Mouse (Mus musculus): ENCODE results near the gene Sec11a. TPM values are rescaled to one million over a fixed set of nuclear protein-coding genes. Genes with fewer than 3 reads are reported as not detected.

The Sec11a gene
- polyA plus RNA-seq, 1 experiment from 2014 or later: 123 TPM

- no peak overlapping the region for H3K4me3 ChIP-seq
- no peaks in the 10 kb centered on the region for H3K27me3 ChIP-seq (replicated peaks)
- 0 out of 2 replicates have a peak, but pooled peaks have one; percentile 10 for ATAC-seq
- H3K27ac ChIP-seq: no peak overlapping the region
- H3K9ac ChIP-seq: no peak overlapping the region
- H3K4me1 ChIP-seq: peaks cover 26% of the 10 kb centered on the region
- WGBS (ENCODE audit: insufficient replicate concordance): 84% methylated on average over 15 of the region's 15 CpGs
- no peak overlapping the region for H3K4me2 ChIP-seq
- H3K9me3 ChIP-seq (replicated peaks): no peaks in the 10 kb centered on the region
- peaks cover 88% of the 10 kb centered on the region for H3K36me3 ChIP-seq
These were observed 54.4 kb downstream of the Sec11a start for GRCm38 (mm10) chr7:80893086-80893752.

DNA sequence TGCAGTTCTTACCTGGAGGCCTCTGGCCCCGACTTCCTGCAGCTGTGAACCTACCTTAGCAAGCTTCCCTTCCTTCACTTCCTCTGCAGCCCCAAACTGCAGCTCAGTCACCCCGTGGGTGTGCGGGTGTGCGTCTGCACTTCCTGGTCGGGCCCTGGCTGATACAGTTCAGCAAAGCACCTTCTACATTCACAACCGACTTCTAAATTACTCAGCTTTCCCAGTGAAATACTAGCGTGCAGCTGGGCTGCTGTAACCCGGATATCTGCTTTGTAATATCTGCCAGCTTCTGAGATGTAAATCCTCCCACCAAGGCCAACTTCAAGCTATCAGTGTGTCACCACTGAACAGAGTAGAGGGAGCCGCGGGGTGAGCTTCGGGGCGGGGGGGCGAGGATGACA, 57.7 kb downstream of the Sec11a start:
- Histone ChIP-seq H3K27ac (0 out of 2 replicates have a peak overlapping the region, but pooled peaks have one; percentile 20), H3K4me1 (0 out of 2 replicates have a peak, but pooled peaks cover 8% of the 10 kb centered on the region)
- ATAC-seq: no peak

GRCm38 (mm10) chr7:80889021-80889511, 58.5 kb downstream of the Sec11a start:
- ATAC-seq: peak; percentile 41; the same call in 1 of the 2 replicates
- Histone ChIP-seq H3K9ac (no peak overlapping the region), H3K9me3 (replicated peaks) (no peaks in the 10 kb centered on the region), H3K27me3 (replicated peaks) (no peaks in the 10 kb centered on the region), H3K4me1 (0 out of 2 replicates have a peak, but pooled peaks cover 8% of the 10 kb centered on the region), H3K4me2 (no peak overlapping the region), H3K27ac (peak overlapping the region; percentile 17; the same call in 1 of the 2 replicates), H3K4me3 (no peak overlapping the region), H3K36me3 (peaks cover 49% of the 10 kb centered on the region)
- WGBS (ENCODE audit: insufficient replicate concordance): 61% methylated on average over 9 of the region's 9 CpGs

More for the DNA sequence above, 57.7 kb downstream of the Sec11a start:
- Histone ChIP-seq H3K9ac (no peak overlapping the region), H3K27me3 (replicated peaks) (no peaks in the 10 kb centered on the region), H3K4me3 (no peak overlapping the region), H3K4me2 (no peak overlapping the region), H3K9me3 (replicated peaks) (no peaks in the 10 kb centered on the region), H3K36me3 (peaks cover 56% of the 10 kb centered on the region)
- 59% methylated on average over 13 of the region's 13 CpGs for WGBS (ENCODE audit: insufficient replicate concordance)

GRCm38 (mm10) chr7:80888595-80888994, 59.0 kb downstream of the Sec11a start:
- no peak overlapping the region for H3K9ac ChIP-seq
- 0 out of 2 replicates have a peak, but pooled peaks cover 8% of the 10 kb centered on the region for H3K4me1 ChIP-seq
- no peaks in the 10 kb centered on the region for H3K9me3 ChIP-seq (replicated peaks)
- peak; percentile 11; the same call in 1 of the 2 replicates for ATAC-seq
- no peak overlapping the region for H3K4me3 ChIP-seq
- WGBS (ENCODE audit: insufficient replicate concordance): 74% methylated on average over 7 of the region's 7 CpGs
- H3K27me3 ChIP-seq (replicated peaks): no peaks in the 10 kb centered on the region
- no peak overlapping the region for H3K4me2 ChIP-seq
- peaks cover 44% of the 10 kb centered on the region for H3K36me3 ChIP-seq
- no peak overlapping the region for H3K27ac ChIP-seq

GRCm38 (mm10) chr7:80885666-80886065, 61.9 kb downstream of the Sec11a start:
- WGBS (ENCODE audit: insufficient replicate concordance): 21% methylated on average over 1 of the region's 1 CpGs

DNA sequence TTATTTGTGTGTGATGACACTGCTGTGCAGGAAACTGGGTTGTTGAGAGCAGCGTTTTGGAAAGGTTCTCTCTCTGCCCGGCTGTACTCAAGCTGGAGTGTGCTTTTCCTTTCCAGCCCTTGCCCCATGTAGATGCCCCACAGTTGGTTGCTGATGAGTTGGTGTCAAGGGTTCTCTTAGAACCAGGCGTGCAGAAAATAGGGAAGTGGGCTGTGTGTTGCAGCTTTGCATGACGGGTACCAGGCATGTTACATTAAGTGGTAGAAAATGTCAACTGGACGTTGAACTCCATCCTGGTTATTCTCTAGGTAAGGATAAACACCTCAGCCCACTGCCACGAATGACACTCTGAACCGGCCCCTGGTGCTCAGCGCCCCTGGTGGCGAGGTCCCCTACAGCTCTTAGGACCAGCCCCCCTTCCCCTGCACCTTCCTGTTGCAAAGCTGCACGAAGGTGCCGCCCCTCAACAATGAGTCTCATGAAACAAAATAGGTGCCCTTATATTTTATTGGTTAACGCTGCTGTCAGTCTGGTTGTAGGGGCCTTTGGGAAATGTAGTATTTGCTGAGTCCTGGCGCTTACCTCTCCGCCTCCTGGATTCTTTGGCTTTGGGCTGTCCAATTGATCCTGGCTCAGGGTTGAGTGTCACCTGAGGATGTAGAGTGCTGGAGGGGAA, 64.6 kb downstream of the Sec11a start:
- H3K4me1 ChIP-seq: peaks cover 7% of the 10 kb centered on the region
- H3K4me2 ChIP-seq: peak overlapping the region; percentile 55
- H3K4me3 ChIP-seq: peak overlapping the region; percentile 23
- no peaks in the 10 kb centered on the region for H3K27me3 ChIP-seq (replicated peaks)
- H3K9ac ChIP-seq: no peak overlapping the region
- no peaks in the 10 kb centered on the region for H3K9me3 ChIP-seq (replicated peaks)
- WGBS (ENCODE audit: insufficient replicate concordance): 17% methylated on average over 14 of the region's 14 CpGs
- no peak overlapping the region for H3K27ac ChIP-seq
- no peaks in the 10 kb centered on the region for H3K36me3 ChIP-seq
- ATAC-seq: peak; percentile 82

More at GRCm38 (mm10) chr7:80885666-80886065, 61.9 kb downstream of the Sec11a start:
- Histone ChIP-seq H3K4me2 (no peak overlapping the region), H3K4me1 (peaks cover 15% of the 10 kb centered on the region), H3K9me3 (replicated peaks) (no peaks in the 10 kb centered on the region), H3K9ac (no peak overlapping the region), H3K4me3 (no peak overlapping the region), H3K27me3 (replicated peaks) (no peaks in the 10 kb centered on the region), H3K27ac (no peak overlapping the region), H3K36me3 (peaks cover 15% of the 10 kb centered on the region)
- ATAC-seq: no peak

GRCm38 (mm10) chr7:80875727-80876126, 71.9 kb downstream of the Sec11a start:
- Histone ChIP-seq H3K9me3 (replicated peaks) (no peaks in the 10 kb centered on the region), H3K9ac (0 out of 2 replicates have a peak overlapping the region, but pooled peaks have one; percentile 4), H3K4me1 (peaks cover 7% of the 10 kb centered on the region; the same call in 1 of the 2 replicates), H3K27me3 (replicated peaks) (peaks cover 32% of the 10 kb centered on the region), H3K36me3 (peaks cover 49% of the 10 kb centered on the region), H3K4me2 (0 out of 2 replicates have a peak overlapping the region, but pooled peaks have one; percentile 6), H3K27ac (no peak overlapping the region), H3K4me3 (no peak overlapping the region)
- ATAC-seq: no peak
- 35% methylated on average over 37 of the region's 37 CpGs for WGBS (ENCODE audit: insufficient replicate concordance)

GRCm38 (mm10) chr7:80873631-80874030, 73.9 kb downstream of the Sec11a start:
- Histone ChIP-seq H3K36me3 (peaks cover 56% of the 10 kb centered on the region), H3K9me3 (replicated peaks) (no peaks in the 10 kb centered on the region), H3K27ac (no peak overlapping the region), H3K27me3 (replicated peaks) (peaks cover 32% of the 10 kb centered on the region), H3K4me3 (no peak overlapping the region), H3K4me1 (peaks cover 7% of the 10 kb centered on the region; the same call in 1 of the 2 replicates), H3K4me2 (no peak overlapping the region), H3K9ac (no peak overlapping the region)
- ATAC-seq: no peak
- 84% methylated on average over 2 of the region's 2 CpGs for WGBS (ENCODE audit: insufficient replicate concordance)

DNA sequence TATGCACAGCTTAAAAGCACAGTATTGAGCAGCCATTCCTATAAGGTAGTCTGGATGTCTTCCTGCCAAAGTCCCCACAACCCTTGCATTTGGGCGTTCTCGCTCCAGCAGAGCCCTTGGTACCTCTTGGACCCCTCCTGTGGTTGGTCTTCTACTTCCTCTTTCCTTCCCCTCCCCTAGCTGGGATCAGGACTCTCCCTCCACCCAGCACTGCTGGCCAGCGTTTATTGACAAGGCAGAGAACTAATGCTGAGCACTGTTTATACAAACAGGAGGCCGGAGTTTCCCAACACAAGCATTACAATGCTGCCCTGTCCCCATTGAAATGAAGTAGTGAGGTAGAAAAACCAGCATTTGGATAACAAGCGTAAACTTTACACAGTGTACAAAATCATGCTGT, 74.5 kb downstream of the Sec11a start:
- peaks cover 62% of the 10 kb centered on the region for H3K36me3 ChIP-seq
- ATAC-seq: no peak; the same call in 1 of the 2 replicates
- H3K27me3 ChIP-seq (replicated peaks): peaks cover 32% of the 10 kb centered on the region
- no peak overlapping the region for H3K4me3 ChIP-seq
- H3K9me3 ChIP-seq (replicated peaks): no peaks in the 10 kb centered on the region
- H3K9ac ChIP-seq: no peak overlapping the region
- H3K27ac ChIP-seq: 0 out of 2 replicates have a peak overlapping the region, but pooled peaks have one; percentile 20
- WGBS (ENCODE audit: insufficient replicate concordance): 40% methylated on average over 5 of the region's 5 CpGs
- H3K4me2 ChIP-seq: no peak overlapping the region
- H3K4me1 ChIP-seq: peaks cover 7% of the 10 kb centered on the region; the same call in 1 of the 2 replicates

DNA sequence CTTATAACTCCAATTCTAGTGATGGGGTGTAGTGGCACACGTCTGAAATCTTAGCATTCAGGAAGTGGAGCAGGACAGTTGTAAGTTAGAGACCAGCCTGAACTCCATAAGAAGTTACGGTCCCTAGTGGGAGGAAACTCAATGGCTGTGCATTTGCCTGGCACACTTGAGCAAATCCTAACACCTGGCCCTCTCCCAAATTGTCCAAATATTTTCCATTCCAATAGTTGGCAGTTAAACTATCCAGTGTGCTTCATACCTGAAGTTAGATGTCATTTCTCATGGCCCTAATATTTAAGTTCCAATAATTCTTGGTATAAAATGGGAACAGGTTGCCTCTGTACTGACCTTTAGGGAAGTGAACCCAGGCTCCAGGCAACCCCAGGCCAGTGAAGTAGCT, 78.9 kb downstream of the Sec11a start:
- WGBS (ENCODE audit: insufficient replicate concordance): 73% methylated on average over 2 of the region's 2 CpGs
- H3K36me3 ChIP-seq: peaks cover 39% of the 10 kb centered on the region

GRCm38 (mm10) chr7:80866514-80867147, 80.9 kb downstream of the Sec11a start:
- H3K4me3 ChIP-seq: no peak overlapping the region
- H3K9ac ChIP-seq: 0 out of 2 replicates have a peak overlapping the region, but pooled peaks have one; percentile 2
- WGBS (ENCODE audit: insufficient replicate concordance): 40% methylated on average over 7 of the region's 7 CpGs
- H3K4me1 ChIP-seq: peaks cover 45% of the 10 kb centered on the region
- ATAC-seq: no peak
- H3K27me3 ChIP-seq (replicated peaks): no peaks in the 10 kb centered on the region
- H3K4me2 ChIP-seq: no peak overlapping the region
- H3K27ac ChIP-seq: 0 out of 2 replicates have a peak overlapping the region, but pooled peaks have one; percentile 33
- H3K9me3 ChIP-seq (replicated peaks): no peaks in the 10 kb centered on the region
- H3K36me3 ChIP-seq: peaks cover 35% of the 10 kb centered on the region

More for the DNA sequence above, 78.9 kb downstream of the Sec11a start:
- peaks cover 30% of the 10 kb centered on the region for H3K4me1 ChIP-seq
- H3K27ac ChIP-seq: no peak overlapping the region
- no peak overlapping the region for H3K4me3 ChIP-seq
- H3K9ac ChIP-seq: no peak overlapping the region
- no peak for ATAC-seq
- H3K27me3 ChIP-seq (replicated peaks): no peaks in the 10 kb centered on the region
- no peaks in the 10 kb centered on the region for H3K9me3 ChIP-seq (replicated peaks)
- no peak overlapping the region for H3K4me2 ChIP-seq
